Mouse (Mus musculus): ENCODE measurements around the gene Nhp2.
"Not testable (repeated sequence)": the region's sequence is repeated elsewhere in the genome, so short reads cannot be mapped to it uniquely, and the experiment has no call there.

Nhp2 gene

GRCm38 (mm10) chr11:51652889-51653418 lies 33.4 kb downstream of the Nhp2 start:
- CTCF ChIA-PET, result interaction anchor here (0.7 kb wide), 1 partner anchor 37 kb away, joined by 4 read pairs; no protein-coding TSS in a partner anchor

- CTCF ChIA-PET, result interaction anchor here (0.7 kb wide), 1 partner anchor 37 kb away, joined by 4 read pairs; no protein-coding TSS in a partner anchor
Measured at GRCm38 (mm10) chr11:51653736-51654135, 34.2 kb downstream of the Nhp2 start.

- CTCF ChIA-PET, result no interaction called here
Measured at GRCm38 (mm10) chr11:51654891-51655290, 35.4 kb downstream of the Nhp2 start.

- CTCF ChIA-PET, result interaction anchor here (0.7 kb wide), 2 partner anchors 28 to 1279 kb away, joined by 3 to 5 read pairs; no protein-coding TSS in a partner anchor
Measured at GRCm38 (mm10) chr11:51656798-51657521, 37.4 kb downstream of the Nhp2 start.

GRCm38 (mm10) chr11:51658291-51658690 lies 38.8 kb downstream of the Nhp2 start:
- CTCF ChIA-PET, result no interaction called here

- CTCF ChIA-PET, result no interaction called here
Measured at GRCm38 (mm10) chr11:51658705-51659104, 39.2 kb downstream of the Nhp2 start.

GRCm38 (mm10) chr11:51661867-51662365 lies 42.4 kb downstream of the Nhp2 start:
- CTCF ChIA-PET, result interaction anchor here (0.6 to 1.0 kb wide), 4 partner anchors 27 to 571 kb away, joined by 3 to 8 read pairs (median 4); no protein-coding TSS in a partner anchor

GRCm38 (mm10) chr11:51662632-51663031 lies 43.1 kb downstream of the Nhp2 start:
- CTCF ChIA-PET, result interaction anchor here (0.6 to 1.0 kb wide), 4 partner anchors 27 to 39 kb away, joined by 3 to 15 read pairs (median 6); no protein-coding TSS in a partner anchor

- CTCF ChIA-PET, result not testable (repeated sequence)
Measured at GRCm38 (mm10) chr11:51664747-51665146, 45.2 kb downstream of the Nhp2 start.

- CTCF ChIA-PET, result interaction anchor here (0.7 kb wide), 1 partner anchor 147 kb away, joined by 3 read pairs; no protein-coding TSS in a partner anchor
Measured at GRCm38 (mm10) chr11:51670846-51671245, 51.3 kb downstream of the Nhp2 start.

GRCm38 (mm10) chr11:51671376-51671775 lies 51.8 kb downstream of the Nhp2 start:
- CTCF ChIA-PET, result interaction anchor here (0.5 to 0.7 kb wide), 2 partner anchors 147 to 275 kb away, joined by 3 to 4 read pairs; no protein-coding TSS in a partner anchor

- CTCF ChIA-PET, result no interaction called here
Measured at GRCm38 (mm10) chr11:51673291-51673690, 53.8 kb downstream of the Nhp2 start.
